Mouse (Mus musculus): ENCODE data around the gene Gria2. TPM values are rescaled to one million over a fixed set of nuclear protein-coding genes. Genes with fewer than 3 reads are reported as not detected.

Gria2 gene
- polyA plus RNA-seq, 2 experiments, result 0.03 TPM; not detected in 1

GRCm38 (mm10) chr3:80713123-80713522 is 89.5 kb downstream of the Gria2 start:
- Histone ChIP-seq H3K36me3 (replicated peaks; ENCODE audit: control insufficient read depth, insufficient read depth, low read depth) (no peaks in the 10 kb centered on the region), H3K27me3 (ENCODE audit: control insufficient read depth, insufficient read depth, low read length) (no peaks in the 10 kb centered on the region), H3K4me3 (ENCODE audit: insufficient read depth in 1 of 2, low read depth in 2 of 2, low read length in 2 of 2) (no peak overlapping the region), H3K4me2 (ENCODE audit: low read depth) (no peak overlapping the region), H3K27ac (no peak overlapping the region), H3K4me1 (replicated peaks; ENCODE audit: control insufficient read depth in 2 of 2, insufficient read depth in 2 of 2, low read length in 1 of 2) (peaks cover 0 to 2% of the 10 kb centered on the region in 2 experiments; a peak in 1 of 4 replicates), H3K9ac (replicated peaks) (no peak overlapping the region), H3K9me3 (ENCODE audit: control insufficient read depth, low read length) (no peaks in the 10 kb centered on the region)
- no peak for DNase-seq (ENCODE audit: low read depth in 3 of 3, low spot score in 3 of 3)
- no peak for ATAC-seq (ENCODE audit: insufficient read depth)
- 39% methylated on average over 3 of the region's 3 CpGs for WGBS (ENCODE audit: insufficient replicate concordance)
- TF ChIP-seq EP300 (IDR thresholded peaks at IDR 0.05; ENCODE audit: low read depth), result no peak
- no peak for TF ChIP-seq CTCF (IDR thresholded peaks at IDR 0.05; ENCODE audit: low read depth)

GRCm38 (mm10) chr3:80708992-80709391 is 93.6 kb downstream of the Gria2 start:
- DNase-seq (ENCODE audit: low read depth in 3 of 3, low spot score in 3 of 3) (no peak), ATAC-seq (ENCODE audit: insufficient read depth) (no peak)
- H3K4me2 ChIP-seq (ENCODE audit: low read depth), result no peak overlapping the region
- H3K4me1 ChIP-seq (replicated peaks; ENCODE audit: control insufficient read depth in 2 of 2, insufficient read depth in 2 of 2, low read length in 1 of 2), result peaks cover 0 to 2% of the 10 kb centered on the region in 2 experiments; a peak in 1 of 4 replicates
- H3K9me3 ChIP-seq (ENCODE audit: control insufficient read depth, low read length), result no peaks in the 10 kb centered on the region
- H3K27me3 ChIP-seq (ENCODE audit: control insufficient read depth, insufficient read depth, low read length), result no peaks in the 10 kb centered on the region
- TF ChIP-seq EP300 (IDR thresholded peaks at IDR 0.05; ENCODE audit: low read depth), result no peak
- TF ChIP-seq CTCF (IDR thresholded peaks at IDR 0.05; ENCODE audit: low read depth), result no peak
- H3K9ac ChIP-seq (replicated peaks), result no peak overlapping the region
- no peak overlapping the region for H3K4me3 ChIP-seq (ENCODE audit: insufficient read depth in 1 of 2, low read depth in 2 of 2, low read length in 2 of 2)
- no peak overlapping the region for H3K27ac ChIP-seq
- H3K36me3 ChIP-seq (replicated peaks; ENCODE audit: control insufficient read depth, insufficient read depth, low read depth), result no peaks in the 10 kb centered on the region

- H3K36me3 ChIP-seq (replicated peaks; ENCODE audit: control insufficient read depth, insufficient read depth, low read depth), result no peaks in the 10 kb centered on the region
- H3K4me1 ChIP-seq (replicated peaks; ENCODE audit: control insufficient read depth in 2 of 2, insufficient read depth in 2 of 2, low read length in 1 of 2), result no peaks in the 10 kb centered on the region
- H3K4me3 ChIP-seq (ENCODE audit: insufficient read depth in 1 of 2, low read depth in 2 of 2, low read length in 2 of 2), result no peak overlapping the region
- WGBS (ENCODE audit: insufficient replicate concordance), result 71% methylated on average over 3 of the region's 3 CpGs
- no peaks in the 10 kb centered on the region for H3K9me3 ChIP-seq (ENCODE audit: control insufficient read depth, low read length)
- DNase-seq (ENCODE audit: low read depth in 3 of 3, low spot score in 3 of 3) (no peak), ATAC-seq (ENCODE audit: insufficient read depth) (no peak)
- no peak overlapping the region for H3K27ac ChIP-seq
- H3K9ac ChIP-seq (replicated peaks), result no peak overlapping the region
- no peaks in the 10 kb centered on the region for H3K27me3 ChIP-seq (ENCODE audit: control insufficient read depth, insufficient read depth, low read length)
- TF ChIP-seq EP300 (IDR thresholded peaks at IDR 0.05; ENCODE audit: low read depth) (no peak), CTCF (IDR thresholded peaks at IDR 0.05; ENCODE audit: low read depth) (no peak)
- no peak overlapping the region for H3K4me2 ChIP-seq (ENCODE audit: low read depth)
Observed at GRCm38 (mm10) chr3:80702173-80702572, 100.5 kb downstream of the Gria2 start.

- H3K9ac ChIP-seq (replicated peaks), result no peak overlapping the region
- H3K27me3 ChIP-seq (ENCODE audit: control insufficient read depth, insufficient read depth, low read length), result no peaks in the 10 kb centered on the region
- 65% methylated on average over 4 of the region's 4 CpGs for WGBS (ENCODE audit: insufficient replicate concordance)
Observed at GRCm38 (mm10) chr3:80697523-80697922, 105.1 kb downstream of the Gria2 start.

GRCm38 (mm10) chr3:80694965-80695364 is 107.7 kb downstream of the Gria2 start:
- Histone ChIP-seq H3K27ac (no peak overlapping the region), H3K9ac (replicated peaks) (no peak overlapping the region), H3K4me2 (ENCODE audit: low read depth) (no peak overlapping the region), H3K4me3 (ENCODE audit: insufficient read depth in 1 of 2, low read depth in 2 of 2, low read length in 2 of 2) (no peak overlapping the region), H3K4me1 (replicated peaks; ENCODE audit: control insufficient read depth in 2 of 2, insufficient read depth in 2 of 2, low read length in 1 of 2) (no peaks in the 10 kb centered on the region), H3K27me3 (ENCODE audit: control insufficient read depth, insufficient read depth, low read length) (no peaks in the 10 kb centered on the region), H3K9me3 (ENCODE audit: control insufficient read depth, low read length) (no peaks in the 10 kb centered on the region), H3K36me3 (replicated peaks; ENCODE audit: control insufficient read depth, insufficient read depth, low read depth) (no peaks in the 10 kb centered on the region)
- no peak for ATAC-seq (ENCODE audit: insufficient read depth)
- 83% methylated on average over 8 of the region's 8 CpGs for WGBS (ENCODE audit: insufficient replicate concordance)
- no peak for TF ChIP-seq EP300 (IDR thresholded peaks at IDR 0.05; ENCODE audit: low read depth)
- no peak for TF ChIP-seq CTCF (IDR thresholded peaks at IDR 0.05; ENCODE audit: low read depth)
- DNase-seq (ENCODE audit: low read depth in 3 of 3, low spot score in 3 of 3), result no peak

More at GRCm38 (mm10) chr3:80697523-80697922, 105.1 kb downstream of the Gria2 start:
- no peak for DNase-seq (ENCODE audit: low read depth in 3 of 3, low spot score in 3 of 3)
- no peaks in the 10 kb centered on the region for H3K36me3 ChIP-seq (replicated peaks; ENCODE audit: control insufficient read depth, insufficient read depth, low read depth)
- no peaks in the 10 kb centered on the region for H3K4me1 ChIP-seq (replicated peaks; ENCODE audit: control insufficient read depth in 2 of 2, insufficient read depth in 2 of 2, low read length in 1 of 2)
- no peaks in the 10 kb centered on the region for H3K9me3 ChIP-seq (ENCODE audit: control insufficient read depth, low read length)
- no peak overlapping the region for H3K27ac ChIP-seq
- TF ChIP-seq CTCF (IDR thresholded peaks at IDR 0.05; ENCODE audit: low read depth) (no peak), EP300 (IDR thresholded peaks at IDR 0.05; ENCODE audit: low read depth) (no peak)
- no peak for ATAC-seq (ENCODE audit: insufficient read depth)
- H3K4me2 ChIP-seq (ENCODE audit: low read depth), result no peak overlapping the region
- no peak overlapping the region for H3K4me3 ChIP-seq (ENCODE audit: insufficient read depth in 1 of 2, low read depth in 2 of 2, low read length in 2 of 2)
